Mouse (Mus musculus): Measurements from ENCODE around the gene Prl7b1. TPM values are rescaled to one million over a fixed set of nuclear protein-coding genes. Genes with fewer than 3 reads are reported as not detected.

Gene Prl7b1
- not detected for total RNA-seq (2021)

DNA sequence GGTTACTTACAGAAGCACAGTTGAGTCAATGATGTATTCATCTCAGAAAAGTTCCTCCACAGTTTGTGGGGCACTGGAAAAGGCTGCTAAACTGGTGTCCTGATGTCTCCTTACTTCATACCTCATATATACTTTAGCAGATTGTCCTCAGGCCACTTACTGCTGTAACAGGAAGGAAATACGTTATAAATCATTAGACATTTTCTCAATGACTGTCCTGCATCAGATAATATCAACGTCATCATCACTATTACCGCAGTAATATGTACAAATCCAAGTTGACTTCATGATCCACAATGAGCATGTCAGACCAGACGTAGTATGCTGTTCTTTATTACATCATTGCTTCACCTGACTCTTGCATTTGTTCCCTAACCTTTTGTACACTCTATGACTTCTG is at the start of gene Prl7b1:
Gene Prl7b1 (minus strand): TSS at position 101 of the 400 bp plus-strand sequence.
- no peak for DNase-seq (ENCODE audit: low spot score in 2 of 2)
- intact Hi-C loops (cut with DNase I) = no loop called here

GRCm38 (mm10) chr13:27642393-27642792 is 32.0 kb upstream of the Prl7b1 start, which contains the start of gene Prl7a1:
Gene Prl7a1, minus strand, starts transcription at chr13:27642493.
- intact Hi-C loops (cut with DNase I) = no loop called here
- no peak for DNase-seq (ENCODE audit: low spot score in 2 of 2)

DNA sequence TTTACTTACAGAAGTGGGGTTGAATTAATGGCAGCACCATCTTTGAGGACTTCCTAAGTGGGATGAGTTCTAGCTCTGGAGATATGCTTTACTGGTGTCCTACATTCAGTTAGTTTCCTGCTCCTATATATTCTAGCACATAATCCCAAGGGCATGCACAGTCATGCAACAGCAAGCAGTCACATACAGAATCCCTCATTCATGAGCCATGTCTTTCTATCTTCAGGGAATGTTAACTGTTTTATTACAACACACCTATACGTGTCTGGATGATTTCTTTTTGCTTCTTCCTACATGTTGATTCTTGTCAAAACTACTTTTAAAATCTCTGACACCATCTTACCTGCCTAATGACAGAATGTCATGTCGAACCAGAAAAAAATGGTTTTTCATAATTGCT is 28.3 kb downstream of the Prl7b1 start, which contains the start of gene Prl8a1:
Gene Prl8a1 (minus strand): TSS at position 101 of the 400 bp plus-strand sequence.
- intact Hi-C loops (cut with DNase I) = no loop called here
- no peak for DNase-seq (ENCODE audit: low spot score in 2 of 2)

GRCm38 (mm10) chr13:27564506-27564905 is 45.9 kb downstream of the Prl7b1 start, which contains the start of gene Prl8a9:
Gene Prl8a9, minus strand, starts transcription at chr13:27564606.
- DNase-seq (ENCODE audit: low spot score in 2 of 2) = no peak
- intact Hi-C loops (cut with DNase I) = no loop called here

GRCm38 (mm10) chr13:27553336-27553735 is 57.0 kb downstream of the Prl7b1 start:
- DNase-seq (ENCODE audit: low spot score in 2 of 2) = no peak
- intact Hi-C loops (cut with DNase I) = no loop called here

Other genes with a start within 250 kb of the Prl7b1 start
- not detected for gene Prl2b1, start 219.7 kb downstream of the Prl7b1 start, total RNA-seq (2021)
- gene Prl8a6, start 171.9 kb downstream of the Prl7b1 start, total RNA-seq (2021) = not detected
- gene Prl8a8, start 97.4 kb downstream of the Prl7b1 start, total RNA-seq (2021) = not detected
- not detected for gene Prl8a9, start 46.0 kb downstream of the Prl7b1 start, total RNA-seq (2021)
- gene Prl8a1, start 28.4 kb downstream of the Prl7b1 start, total RNA-seq (2021) = not detected
- not detected for gene Prl7a1, start 31.9 kb upstream of the Prl7b1 start, total RNA-seq (2021)
- gene Prl7a2, start 57.5 kb upstream of the Prl7b1 start, total RNA-seq (2021) = not detected
- gene Prl7d1, start 106.2 kb upstream of the Prl7b1 start, total RNA-seq (2021) = not detected
- not detected for gene Prl7c1, start 170.2 kb upstream of the Prl7b1 start, total RNA-seq (2021)
- not detected for gene Prl2a1, start 191.1 kb upstream of the Prl7b1 start, total RNA-seq (2021)
- not detected for gene Prl2c1, start 238.8 kb upstream of the Prl7b1 start, total RNA-seq (2021)